Mouse (Mus musculus): ENCODE results near the gene Dnajc3.

DNA sequence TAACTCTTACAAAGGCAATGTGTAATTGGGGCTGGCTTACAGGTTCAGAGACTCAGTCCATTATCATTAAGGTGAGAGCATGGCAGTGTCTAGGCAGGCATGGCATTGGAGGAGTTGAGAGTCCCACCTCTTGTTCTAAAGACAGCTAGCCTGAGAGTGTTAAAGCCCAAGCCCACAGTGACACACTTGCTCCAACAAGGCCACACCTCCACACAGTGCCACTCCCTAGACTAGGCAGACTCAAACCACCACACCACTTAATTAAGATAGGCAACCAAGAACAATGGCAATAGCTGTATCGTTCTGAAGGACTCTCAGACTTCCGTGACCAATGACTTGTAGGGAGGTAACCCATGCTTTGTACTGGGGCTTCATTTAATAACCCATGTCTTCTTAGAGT is 7.0 kb upstream of the Dnajc3 start:
- TF ChIP-seq ELF1 (IDR thresholded peaks at IDR 0.05; ENCODE audit: low read depth, low read length), result no peak
- no peak for TF ChIP-seq POLR2A (IDR thresholded peaks at IDR 0.05; ENCODE audit: control insufficient read depth in 1 of 2, insufficient read depth in 1 of 2, low read depth in 1 of 2, low read length in 2 of 2, poor library complexity in 1 of 2)
- no peak for TF ChIP-seq NRF1 (IDR thresholded peaks at IDR 0.05; ENCODE audit: insufficient read depth, low read depth, low read length, poor library complexity, severe bottlenecking)
- TF ChIP-seq GABPA (IDR thresholded peaks at IDR 0.05; ENCODE audit: low read depth, low read length), result no peak
- no peak for TF ChIP-seq CTCF (IDR thresholded peaks at IDR 0.05 in 2 of 3, conservative IDR thresholded peaks at IDR 0.05 in 1 of 3; ENCODE audit: control insufficient read depth in 1 of 3, insufficient read depth in 1 of 3, low read depth in 2 of 3, low read length in 3 of 3, poor library complexity in 1 of 3, severe bottlenecking in 1 of 3)
- TF ChIP-seq KAT2A (conservative IDR thresholded peaks at IDR 0.05; ENCODE audit: low read depth, low read length), result no peak
- no peak for TF ChIP-seq MYC (IDR thresholded peaks at IDR 0.05; ENCODE audit: low read depth, low read length)
- no peak for TF ChIP-seq E2F4 (IDR thresholded peaks at IDR 0.05; ENCODE audit: borderline replicate concordance, low read depth, low read length)
- no peak for TF ChIP-seq ZKSCAN1 (IDR thresholded peaks at IDR 0.05; ENCODE audit: low read depth, low read length)
- TF ChIP-seq GATA1 (IDR thresholded peaks at IDR 0.05; ENCODE audit: low read depth, low read length), result no peak
- no peak for TF ChIP-seq ZC3H11A (IDR thresholded peaks at IDR 0.05; ENCODE audit: low read depth, low read length)
- no peak for TF ChIP-seq SMC3 (IDR thresholded peaks at IDR 0.05; ENCODE audit: low read depth, low read length)
